Mouse (Mus musculus) C2C12 (cell line): Measurements from ENCODE around the gene Stxbp4.

Experiments
- CEBPB ChIP-seq: IDR thresholded peaks from one replicate; pipeline ENCODE4 v1.6.1; 2011; ENCODE audit warnings: low read depth, mild to moderate bottlenecking, control low read depth, moderate library complexity
- CTCF ChIP-seq: IDR thresholded peaks from one replicate; pipeline ENCODE4 v1.5.1; 2011; ENCODE audit not compliant: control insufficient read depth, insufficient read depth, insufficient read length
- FOSL1 ChIP-seq: IDR thresholded peaks from one replicate; pipeline ENCODE4 v1.8.0; 2011; ENCODE audit warnings: mild to moderate bottlenecking, low read length; ENCODE audit not compliant: poor library complexity, insufficient read depth, severe bottlenecking
- MYOD1 ChIP-seq: IDR thresholded peaks from one replicate; pipeline ENCODE4 v1.6.1; 2011; ENCODE audit warnings: low read depth; ENCODE audit not compliant: control insufficient read depth, insufficient read length
- USF1 ChIP-seq: IDR thresholded peaks from one replicate; pipeline ENCODE4 v1.6.1; 2011; ENCODE audit warnings: low read depth, mild to moderate bottlenecking, control low read depth, moderate library complexity

DNA sequence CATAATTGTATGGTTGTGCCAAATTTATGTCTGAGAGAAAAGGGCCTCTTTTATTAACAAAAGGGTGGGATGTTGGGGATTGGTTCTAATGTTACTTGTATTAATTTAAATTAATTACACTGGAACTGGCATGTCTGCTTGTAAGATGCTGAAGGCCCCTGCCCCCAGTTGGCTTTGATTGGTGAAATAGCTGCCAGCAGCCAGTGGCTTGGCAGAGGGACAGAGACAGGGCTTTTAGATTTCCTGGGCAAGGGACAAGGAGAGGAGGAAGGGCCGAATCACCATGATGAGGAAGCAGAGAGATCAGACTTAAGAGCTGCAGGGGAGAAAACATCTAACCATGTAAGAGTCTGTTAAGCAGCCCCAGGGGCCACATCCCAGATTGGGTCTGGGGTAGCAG is 46.9 kb downstream of the Stxbp4 start:
- TF ChIP-seq USF1 (no peak), CTCF (no peak), FOSL1 (no peak), CEBPB (no peak), MYOD1 (no peak)
